Mouse (Mus musculus): Measurements from ENCODE around the gene Unc5a. TPM values are rescaled to one million over a fixed set of nuclear protein-coding genes. Genes with fewer than 3 reads are reported as not detected.

The Unc5a gene
- polyA plus RNA-seq, 1 experiment from 2014 or later, result 3.7 TPM

- H3K4me1 ChIP-seq (ENCODE audit: control insufficient read depth, insufficient read depth, low read length), result no peaks in the 10 kb centered on the region
- no peak for ATAC-seq (ENCODE audit: insufficient number of reproducible peaks, insufficient read depth, low FRiP score, low read depth)
- H3K27me3 ChIP-seq (ENCODE audit: control insufficient read depth, insufficient read depth, low read length), result no peaks in the 10 kb centered on the region
- no peaks in the 10 kb centered on the region for H3K9me3 ChIP-seq (ENCODE audit: control insufficient read depth, low read depth, low read length)
- no peak overlapping the region for H3K4me3 ChIP-seq (ENCODE audit: low read depth, low read length)
- no peak overlapping the region for H3K9ac ChIP-seq (replicated peaks; ENCODE audit: low read depth, low read length)
- no peak overlapping the region for H3K27ac ChIP-seq (ENCODE audit: low read length)
- H3K36me3 ChIP-seq (ENCODE audit: control insufficient read depth, insufficient read depth, low read length), result no peaks in the 10 kb centered on the region
- WGBS, result 31% methylated on average over 9 of the region's 9 CpGs
- H3K4me2 ChIP-seq (replicated peaks; ENCODE audit: low read depth, low read length), result no peak overlapping the region
Measured at GRCm38 (mm10) chr13:55013702-55014344, 64.6 kb downstream of the Unc5a start.

- H3K4me3 ChIP-seq (ENCODE audit: low read depth, low read length), result no peak overlapping the region
- WGBS, result 69% methylated on average over 9 of the region's 9 CpGs
- no peaks in the 10 kb centered on the region for H3K4me1 ChIP-seq (ENCODE audit: control insufficient read depth, insufficient read depth, low read length)
- no peak for ATAC-seq (ENCODE audit: insufficient number of reproducible peaks, insufficient read depth, low FRiP score, low read depth)
- no peaks in the 10 kb centered on the region for H3K9me3 ChIP-seq (ENCODE audit: control insufficient read depth, low read depth, low read length)
- no peaks in the 10 kb centered on the region for H3K36me3 ChIP-seq (ENCODE audit: control insufficient read depth, insufficient read depth, low read length)
- H3K27ac ChIP-seq (ENCODE audit: low read length), result no peak overlapping the region
- no peak overlapping the region for H3K9ac ChIP-seq (replicated peaks; ENCODE audit: low read depth, low read length)
- no peak overlapping the region for H3K4me2 ChIP-seq (replicated peaks; ENCODE audit: low read depth, low read length)
- no peaks in the 10 kb centered on the region for H3K27me3 ChIP-seq (ENCODE audit: control insufficient read depth, insufficient read depth, low read length)
Measured at GRCm38 (mm10) chr13:55014451-55014850, 65.2 kb downstream of the Unc5a start.

- 75% methylated on average over 12 of the region's 12 CpGs for WGBS
- Histone ChIP-seq H3K9ac (replicated peaks; ENCODE audit: low read depth, low read length) (no peak overlapping the region), H3K9me3 (ENCODE audit: control insufficient read depth, low read depth, low read length) (no peaks in the 10 kb centered on the region), H3K4me2 (replicated peaks; ENCODE audit: low read depth, low read length) (no peak overlapping the region), H3K27me3 (ENCODE audit: control insufficient read depth, insufficient read depth, low read length) (no peaks in the 10 kb centered on the region), H3K36me3 (ENCODE audit: control insufficient read depth, insufficient read depth, low read length) (no peaks in the 10 kb centered on the region), H3K4me3 (ENCODE audit: low read depth, low read length) (no peak overlapping the region), H3K4me1 (ENCODE audit: control insufficient read depth, insufficient read depth, low read length) (no peaks in the 10 kb centered on the region), H3K27ac (ENCODE audit: low read length) (no peak overlapping the region)
- no peak for ATAC-seq (ENCODE audit: insufficient number of reproducible peaks, insufficient read depth, low FRiP score, low read depth)
Measured at GRCm38 (mm10) chr13:55017154-55017897, 68.1 kb downstream of the Unc5a start.

- 82% methylated on average over 8 of the region's 8 CpGs for WGBS
Measured at GRCm38 (mm10) chr13:55017898-55018599, 68.8 kb downstream of the Unc5a start.

GRCm38 (mm10) chr13:55018700-55019099 lies 69.5 kb downstream of the Unc5a start:
- Histone ChIP-seq H3K9ac (replicated peaks; ENCODE audit: low read depth, low read length) (no peak overlapping the region), H3K4me3 (ENCODE audit: low read depth, low read length) (no peak overlapping the region), H3K9me3 (ENCODE audit: control insufficient read depth, low read depth, low read length) (no peaks in the 10 kb centered on the region), H3K27ac (ENCODE audit: low read length) (no peak overlapping the region), H3K27me3 (ENCODE audit: control insufficient read depth, insufficient read depth, low read length) (no peaks in the 10 kb centered on the region), H3K36me3 (ENCODE audit: control insufficient read depth, insufficient read depth, low read length) (no peaks in the 10 kb centered on the region), H3K4me1 (ENCODE audit: control insufficient read depth, insufficient read depth, low read length) (no peaks in the 10 kb centered on the region), H3K4me2 (replicated peaks; ENCODE audit: low read depth, low read length) (no peak overlapping the region)
- ATAC-seq (ENCODE audit: insufficient number of reproducible peaks, insufficient read depth, low FRiP score, low read depth), result no peak
- 89% methylated on average over 9 of the region's 9 CpGs for WGBS

More at GRCm38 (mm10) chr13:55017898-55018599, 68.8 kb downstream of the Unc5a start:
- Histone ChIP-seq H3K4me1 (ENCODE audit: control insufficient read depth, insufficient read depth, low read length) (no peaks in the 10 kb centered on the region), H3K9me3 (ENCODE audit: control insufficient read depth, low read depth, low read length) (no peaks in the 10 kb centered on the region), H3K4me2 (replicated peaks; ENCODE audit: low read depth, low read length) (no peak overlapping the region), H3K4me3 (ENCODE audit: low read depth, low read length) (no peak overlapping the region), H3K9ac (replicated peaks; ENCODE audit: low read depth, low read length) (no peak overlapping the region), H3K36me3 (ENCODE audit: control insufficient read depth, insufficient read depth, low read length) (no peaks in the 10 kb centered on the region), H3K27me3 (ENCODE audit: control insufficient read depth, insufficient read depth, low read length) (no peaks in the 10 kb centered on the region), H3K27ac (ENCODE audit: low read length) (no peak overlapping the region)
- ATAC-seq (ENCODE audit: insufficient number of reproducible peaks, insufficient read depth, low FRiP score, low read depth), result no peak

GRCm38 (mm10) chr13:55019181-55019580 lies 70.0 kb downstream of the Unc5a start:
- Histone ChIP-seq H3K4me3 (ENCODE audit: low read depth, low read length) (no peak overlapping the region), H3K4me2 (replicated peaks; ENCODE audit: low read depth, low read length) (no peak overlapping the region), H3K27me3 (ENCODE audit: control insufficient read depth, insufficient read depth, low read length) (no peaks in the 10 kb centered on the region), H3K36me3 (ENCODE audit: control insufficient read depth, insufficient read depth, low read length) (no peaks in the 10 kb centered on the region), H3K9ac (replicated peaks; ENCODE audit: low read depth, low read length) (no peak overlapping the region), H3K4me1 (ENCODE audit: control insufficient read depth, insufficient read depth, low read length) (no peaks in the 10 kb centered on the region), H3K27ac (ENCODE audit: low read length) (no peak overlapping the region), H3K9me3 (ENCODE audit: control insufficient read depth, low read depth, low read length) (no peaks in the 10 kb centered on the region)
- ATAC-seq (ENCODE audit: insufficient number of reproducible peaks, insufficient read depth, low FRiP score, low read depth), result no peak
- WGBS, result 45% methylated on average over 3 of the region's 3 CpGs

GRCm38 (mm10) chr13:55020051-55020450 lies 70.8 kb downstream of the Unc5a start:
- Histone ChIP-seq H3K9me3 (ENCODE audit: control insufficient read depth, low read depth, low read length) (no peaks in the 10 kb centered on the region), H3K9ac (replicated peaks; ENCODE audit: low read depth, low read length) (no peak overlapping the region), H3K4me3 (ENCODE audit: low read depth, low read length) (no peak overlapping the region), H3K36me3 (ENCODE audit: control insufficient read depth, insufficient read depth, low read length) (no peaks in the 10 kb centered on the region), H3K27ac (ENCODE audit: low read length) (no peak overlapping the region), H3K4me1 (ENCODE audit: control insufficient read depth, insufficient read depth, low read length) (no peaks in the 10 kb centered on the region), H3K27me3 (ENCODE audit: control insufficient read depth, insufficient read depth, low read length) (no peaks in the 10 kb centered on the region), H3K4me2 (replicated peaks; ENCODE audit: low read depth, low read length) (no peak overlapping the region)
- ATAC-seq (ENCODE audit: insufficient number of reproducible peaks, insufficient read depth, low FRiP score, low read depth), result no peak
- WGBS, result 86% methylated on average over 4 of the region's 4 CpGs

- H3K4me3 ChIP-seq (ENCODE audit: low read depth, low read length), result no peak within 1 kb of the TSS
- no peak within 1 kb of the TSS for H3K4me2 ChIP-seq (replicated peaks; ENCODE audit: low read depth, low read length)
- H3K36me3 ChIP-seq (ENCODE audit: control insufficient read depth, insufficient read depth, low read length), result no peaks in the 10 kb centered on the region
- H3K9me3 ChIP-seq (ENCODE audit: control insufficient read depth, low read depth, low read length), result no peaks in the 10 kb centered on the region
- H3K9ac ChIP-seq (replicated peaks; ENCODE audit: low read depth, low read length), result no peak within 1 kb of the TSS
- 87% methylated on average over 13 of the region's 13 CpGs for WGBS
- no peak within 1 kb of the TSS for H3K27ac ChIP-seq (ENCODE audit: low read length)
- no peak for ATAC-seq (ENCODE audit: insufficient number of reproducible peaks, insufficient read depth, low FRiP score, low read depth)
- H3K4me1 ChIP-seq (ENCODE audit: control insufficient read depth, insufficient read depth, low read length), result no peaks in the 10 kb centered on the region
- no peaks in the 10 kb centered on the region for H3K27me3 ChIP-seq (ENCODE audit: control insufficient read depth, insufficient read depth, low read length)
Measured at GRCm38 (mm10) chr13:55021194-55021779, 72.1 kb downstream of the Unc5a start, which contains the start of gene Hk3. Gene Hk3 (minus strand): TSS chr13:55021385.
